Mouse (Mus musculus) lung, adult 2 months (tissue): ENCODE results near the gene Cacna1i. TPM values are rescaled to one million over a fixed set of nuclear protein-coding genes. Genes with fewer than 3 reads are reported as not detected.

Experiments used
- DNase-seq: peaks from one replicate; pipeline ENCODE4 v3.0.0; 2022
- H3K4me1 ChIP-seq: fragments of 200-500 bp; 2 replicates; pipeline ENCODE4 v1.6.1; 2011; ENCODE audit warnings: low read length; ENCODE audit not compliant: control insufficient read depth, insufficient read depth
- H3K4me3 ChIP-seq: fragments of 200-500 bp; replicated peaks from 2 replicates; pipeline ENCODE3; 2011; ENCODE audit warnings: low read depth, mild to moderate bottlenecking, control low read depth, low read length; ENCODE audit errors: extremely low read depth
- CTCF ChIP-seq: fragments of 200-500 bp; IDR thresholded peaks from 2 replicates; pipeline ENCODE4 v1.5.1; 2011; ENCODE audit warnings: mild to moderate bottlenecking, low read length, control low read depth; ENCODE audit not compliant: insufficient read depth
- POLR2A ChIP-seq: fragments of 200-500 bp; IDR thresholded peaks from 2 replicates; pipeline ENCODE4 v1.6.1; 2011; ENCODE audit warnings: low read depth, mild to moderate bottlenecking, control low read depth, low read length, borderline replicate concordance; ENCODE audit errors: extremely low read depth
- WGBS: fragments of 180-500 bp; shearing (Covaris S2); methylation state at CpG from one replicate; pipeline ENCODE4 v1.1.7; 2018; 5-methylcytosine and 5-hydroxymethylcytosine counted together
- polyA plus RNA-seq: library from polyadenylated mRNA; depleted of rRNA; stranded (reverse); fragments of >200 nt; gene quantifications from 2 replicates; pipeline ENCODE4 v1.2.3, GENCODE M21; 2012

Cacna1i gene
- polyA plus RNA-seq, 1 experiment = 1.2 TPM

DNA sequence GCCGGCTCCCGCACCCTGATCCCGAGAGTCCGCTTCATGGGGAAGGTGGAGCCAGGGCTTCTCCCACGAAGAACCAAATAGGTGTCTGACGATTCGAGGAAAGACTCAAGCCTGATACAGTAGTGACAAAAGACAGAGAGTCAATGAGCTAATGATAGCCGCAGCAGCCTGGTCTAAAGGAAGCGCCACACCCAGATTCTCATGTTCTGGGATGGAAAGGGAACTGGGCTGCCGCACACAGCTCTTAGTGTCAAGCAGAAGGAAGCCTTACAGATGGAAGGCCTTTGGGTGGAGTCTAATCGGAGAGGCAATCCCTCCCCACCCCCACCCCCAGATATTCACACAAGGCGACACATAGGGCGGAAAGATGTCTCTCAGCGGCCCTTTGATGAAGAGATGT lies 104.8 kb downstream of the Cacna1i start:
- no peak for DNase-seq
- WGBS = 68% methylated on average over 14 of the region's 14 CpGs
- Histone ChIP-seq H3K4me1 (no peaks in the 10 kb centered on the region), H3K4me3 (no peak overlapping the region)
- TF ChIP-seq POLR2A (no peak), CTCF (no peak)

DNA sequence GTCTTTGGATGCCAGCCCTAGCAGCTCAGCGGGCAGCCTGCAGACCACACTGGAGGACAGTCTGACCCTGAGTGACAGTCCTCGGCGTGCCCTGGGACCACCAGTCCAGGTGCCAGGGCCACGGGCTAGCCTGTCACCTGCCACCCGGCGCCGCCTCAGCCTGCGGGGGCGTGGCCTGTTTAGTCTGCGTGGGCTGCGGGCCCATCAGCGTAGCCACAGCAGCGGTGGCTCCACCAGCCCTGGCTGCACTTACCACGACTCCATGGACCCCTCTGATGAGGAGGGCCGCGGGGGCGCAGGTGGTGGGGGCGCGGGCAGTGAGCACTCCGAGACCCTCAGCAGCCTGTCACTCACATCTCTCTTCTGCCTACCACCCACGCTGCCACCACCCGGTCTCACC lies 108.0 kb downstream of the Cacna1i start:
- no peak overlapping the region for H3K4me3 ChIP-seq
- no peaks in the 10 kb centered on the region for H3K4me1 ChIP-seq
- 53% methylated on average over 22 of the region's 22 CpGs for WGBS
- DNase-seq = no peak
- TF ChIP-seq POLR2A = no peak

DNA sequence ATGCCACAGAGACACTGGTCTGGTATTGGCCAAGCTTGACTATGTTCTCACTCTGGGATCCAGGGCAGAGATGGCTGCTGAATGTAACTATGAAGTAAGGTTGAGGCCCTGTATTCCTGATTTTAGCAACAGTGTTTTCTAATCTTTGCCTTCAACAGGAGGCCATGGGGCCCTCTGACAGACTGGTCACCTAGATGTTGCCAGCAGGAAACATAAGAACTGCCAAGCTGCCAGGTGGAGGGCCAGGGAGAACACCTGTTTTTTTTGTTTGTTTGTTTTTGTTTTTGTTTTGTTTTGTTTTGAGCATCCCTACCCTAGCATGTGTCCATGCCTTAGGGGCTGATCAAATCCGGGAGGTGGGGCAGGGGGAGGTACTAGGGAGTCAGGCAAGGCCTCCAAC lies 112.4 kb downstream of the Cacna1i start:
- H3K4me1 ChIP-seq = no peaks in the 10 kb centered on the region
- no peak for DNase-seq
- H3K4me3 ChIP-seq = no peak overlapping the region
- 77% methylated on average over 1 of the region's 1 CpGs for WGBS
- TF ChIP-seq CTCF (no peak), POLR2A (no peak)

DNA sequence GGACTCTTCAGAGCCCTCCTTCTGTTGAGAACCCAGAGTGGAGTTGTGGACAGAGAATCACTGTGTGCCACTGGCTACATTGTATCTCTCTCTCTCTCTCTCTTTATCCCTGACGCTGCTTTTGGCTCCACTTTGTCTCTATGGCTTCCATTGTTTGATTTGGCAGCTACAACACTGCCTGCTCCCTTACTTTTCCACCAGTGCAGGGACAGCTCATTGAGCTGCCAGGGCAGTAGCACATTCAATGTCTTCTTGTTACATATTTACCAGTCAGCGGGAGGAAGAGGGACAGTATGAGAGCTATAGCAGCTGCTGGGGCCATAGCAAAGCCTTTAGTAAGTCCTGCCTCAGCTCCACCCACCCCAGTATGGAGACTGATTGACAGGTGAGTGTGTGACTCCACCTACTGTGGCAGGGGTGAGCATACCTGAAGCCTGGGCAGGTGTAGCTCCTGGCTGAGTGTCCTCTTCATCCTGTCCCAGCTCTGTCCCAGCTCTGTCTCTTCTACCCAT lies 114.4 kb downstream of the Cacna1i start:
- 38% methylated on average over 2 of the region's 2 CpGs for WGBS

DNA sequence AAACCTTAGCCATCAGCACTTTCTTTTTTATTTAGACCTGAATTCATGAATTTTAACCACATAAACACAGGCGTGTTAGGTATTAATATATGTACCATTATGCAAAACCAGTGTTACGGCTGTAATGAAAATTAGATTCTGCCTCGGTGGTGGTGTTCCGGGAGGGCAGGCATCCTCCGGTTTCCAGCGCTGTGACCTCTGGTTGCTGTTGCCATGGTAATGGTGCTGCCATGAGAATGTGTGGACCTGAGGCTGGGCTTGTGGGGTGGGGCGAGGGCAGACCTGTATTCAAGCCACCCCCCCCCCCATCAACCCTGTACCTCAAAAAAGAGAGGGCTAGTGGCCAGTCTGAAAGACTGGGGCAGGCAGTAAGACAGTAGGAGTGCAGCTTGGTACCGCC lies 114.9 kb downstream of the Cacna1i start:
- no peak for DNase-seq
- 78% methylated on average over 8 of the region's 8 CpGs for WGBS
- no peaks in the 10 kb centered on the region for H3K4me1 ChIP-seq
- TF ChIP-seq POLR2A (no peak), CTCF (no peak)
- no peak overlapping the region for H3K4me3 ChIP-seq

More for the DNA sequence above, 114.4 kb downstream of the Cacna1i start:
- no peak for DNase-seq
- no peak overlapping the region for H3K4me3 ChIP-seq
- no peaks in the 10 kb centered on the region for H3K4me1 ChIP-seq
- TF ChIP-seq POLR2A (no peak), CTCF (no peak)

DNA sequence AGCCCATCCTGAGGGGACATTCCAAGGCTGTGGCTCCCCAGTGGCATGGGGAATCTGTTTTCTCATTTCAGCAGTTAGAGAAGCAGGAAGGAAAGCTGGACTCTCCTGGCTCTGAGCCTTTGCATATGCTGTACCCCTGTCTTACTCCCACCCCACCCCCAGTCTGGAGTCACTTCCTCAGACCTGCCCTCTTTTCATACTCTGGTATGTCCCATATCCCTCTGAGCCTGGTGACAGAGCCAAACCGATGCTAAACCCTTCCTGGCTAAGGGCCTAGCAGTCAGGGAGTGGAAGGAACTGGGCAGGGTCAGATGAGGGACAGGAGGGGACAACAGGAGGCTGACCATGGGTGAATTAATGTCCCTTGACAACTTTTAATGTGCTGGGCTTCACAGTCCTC lies 120.8 kb downstream of the Cacna1i start:
- H3K4me1 ChIP-seq = no peaks in the 10 kb centered on the region; the same call in 1 of the 2 replicates
- no peak overlapping the region for H3K4me3 ChIP-seq
- DNase-seq = no peak
- TF ChIP-seq POLR2A = no peak
- no peak for TF ChIP-seq CTCF
- WGBS = 8% methylated on average over 1 of the region's 1 CpGs

DNA sequence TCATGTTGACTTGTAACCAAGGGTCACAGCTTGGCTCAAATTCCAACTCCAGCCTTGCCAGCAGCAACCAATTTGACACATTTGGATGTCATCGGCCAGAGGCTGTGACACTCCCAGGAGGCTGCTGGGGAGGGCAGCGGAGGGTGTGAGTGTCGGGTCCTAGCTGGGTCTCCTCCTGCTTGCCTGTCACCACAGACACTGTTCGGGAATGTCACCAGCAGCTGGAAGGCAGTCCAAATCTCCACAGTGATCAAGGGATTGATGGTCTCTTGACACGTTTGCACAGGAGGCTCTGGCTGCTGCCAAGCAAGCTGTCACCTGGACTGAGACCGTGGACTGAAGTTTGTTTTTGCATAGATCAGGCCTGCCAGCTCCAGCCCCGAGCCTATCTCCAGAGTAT lies 123.6 kb downstream of the Cacna1i start:
- TF ChIP-seq CTCF (no peak), POLR2A (no peak)
- peaks cover 7% of the 10 kb centered on the region; the same call in 1 of the 2 replicates for H3K4me1 ChIP-seq
- WGBS = 66% methylated on average over 7 of the region's 7 CpGs
- no peak for DNase-seq
- no peak overlapping the region for H3K4me3 ChIP-seq

DNA sequence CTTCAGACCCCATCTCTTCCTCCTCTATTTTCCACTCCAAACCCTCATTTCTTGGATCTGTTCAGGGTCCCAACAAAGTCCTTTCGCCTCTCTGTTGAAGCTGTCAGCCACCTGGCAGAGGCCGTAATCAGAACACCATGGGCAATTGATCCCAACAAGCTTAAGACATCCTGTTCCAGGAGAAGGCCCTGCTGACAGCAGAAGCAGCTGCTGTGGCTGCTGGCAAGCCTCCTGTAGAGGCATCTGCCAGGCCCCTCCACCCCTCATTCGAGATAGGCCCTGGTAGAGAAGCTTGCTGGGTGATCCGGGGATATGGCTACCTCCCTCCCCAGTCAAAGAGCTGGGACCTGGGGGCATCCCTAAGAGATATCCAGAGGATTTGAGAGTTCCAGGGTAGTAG lies 126.0 kb downstream of the Cacna1i start:
- no peak overlapping the region for H3K4me3 ChIP-seq
- TF ChIP-seq POLR2A (no peak), CTCF (no peak)
- H3K4me1 ChIP-seq = peaks cover 7% of the 10 kb centered on the region; the same call in 1 of the 2 replicates
- no peak for DNase-seq
- 75% methylated on average over 4 of the region's 4 CpGs for WGBS

DNA sequence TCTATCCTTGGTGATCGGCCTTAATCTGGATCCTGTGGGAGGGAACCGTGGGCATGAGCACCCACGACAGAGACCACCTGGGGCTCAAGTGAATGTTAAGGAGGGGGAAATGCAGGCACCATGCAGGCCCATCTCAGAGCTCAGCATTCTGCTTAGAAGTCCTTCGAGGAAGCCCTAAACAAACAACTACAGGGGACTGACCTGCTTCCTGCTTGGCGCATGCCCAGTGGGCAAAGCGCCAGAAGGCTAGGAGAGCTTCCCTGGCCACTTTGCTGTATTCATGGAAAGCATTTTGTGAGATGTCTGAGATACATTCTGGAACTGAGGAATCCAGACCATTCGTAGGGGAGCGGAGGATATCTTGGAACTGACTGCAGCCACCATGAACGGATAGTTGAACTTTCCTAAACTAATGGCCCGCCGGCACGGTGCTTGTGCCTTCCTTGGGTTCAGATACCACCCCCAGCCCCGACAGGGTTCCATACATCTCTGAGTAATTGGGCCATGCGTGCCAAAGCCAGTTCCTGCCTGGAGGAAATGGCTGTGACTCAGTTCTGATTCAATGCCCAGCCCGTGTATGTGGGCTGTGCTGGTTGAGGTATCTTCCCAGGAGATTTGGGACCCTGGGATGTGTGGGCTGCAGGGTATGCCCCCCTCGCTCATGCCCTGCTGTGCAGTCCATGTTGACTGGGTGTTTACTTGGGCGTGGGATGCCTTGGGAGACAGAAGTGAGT lies 127.1 kb downstream of the Cacna1i start:
- 49% methylated on average over 17 of the region's 17 CpGs for WGBS
- TF ChIP-seq CTCF (no peak), POLR2A (no peak)
- peaks cover 7% of the 10 kb centered on the region; the same call in 1 of the 2 replicates for H3K4me1 ChIP-seq
- H3K4me3 ChIP-seq = no peak overlapping the region
- DNase-seq = peak; percentile 8

DNA sequence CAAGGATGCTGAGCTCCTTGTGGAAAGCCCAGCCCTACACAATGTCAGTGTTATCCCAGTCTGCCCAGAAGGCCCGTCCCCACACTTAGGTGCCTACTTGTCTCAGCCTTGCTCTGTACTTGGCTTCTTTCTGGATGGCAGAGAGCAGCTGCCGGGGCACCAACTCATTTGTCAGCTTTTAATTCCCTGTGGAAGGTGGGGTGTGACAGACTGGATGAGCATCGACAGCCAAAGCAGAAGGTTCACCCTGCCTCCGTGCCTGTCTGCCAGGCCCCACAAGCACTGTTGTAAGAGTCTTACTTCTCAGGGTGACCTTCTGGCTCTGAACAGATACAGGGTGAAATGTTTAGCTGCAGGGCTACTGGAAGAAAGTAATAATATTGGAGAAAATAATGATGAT lies 128.1 kb downstream of the Cacna1i start:
- Histone ChIP-seq H3K4me3 (no peak overlapping the region), H3K4me1 (peaks cover 7% of the 10 kb centered on the region; the same call in 1 of the 2 replicates)
- 87% methylated on average over 4 of the region's 4 CpGs for WGBS
- TF ChIP-seq POLR2A (no peak), CTCF (no peak)
- DNase-seq = no peak
